Mouse (Mus musculus) erythroblast, adult 5-6 weeks (primary cell): Measurements from ENCODE around the gene Spata13. TPM values are rescaled to one million over a fixed set of nuclear protein-coding genes. Genes with fewer than 3 reads are reported as not detected.

ENCODE experiments used
- ATAC-seq: replicated peaks from 2 replicates; pipeline ENCODE4 v1.8.0; 2016; ENCODE audit warnings: moderate number of reproducible peaks, mild to moderate bottlenecking, moderate TSS enrichment, inconsistent platforms; ENCODE audit not compliant: poor library complexity, low FRiP score, severe bottlenecking
- total RNA-seq, 2 experiments: library from RNA; stranded (forward) in 1 of 2; stranded (reverse) in 1 of 2; fragments of 150-400 nt in 1 of 2; fragments of 200-764, 138-1000 nt in 1 of 2; gene quantifications; 2 replicates each; pipeline versions ENCODE4 v1.2.3 to v1.2.4; 2015 to 2017; ENCODE audit warnings: low replicate concordance in 2 of 2

Spata13 gene
- total RNA-seq, 2 experiments from 2014 or later: 7.1 to 55.5 TPM

DNA sequence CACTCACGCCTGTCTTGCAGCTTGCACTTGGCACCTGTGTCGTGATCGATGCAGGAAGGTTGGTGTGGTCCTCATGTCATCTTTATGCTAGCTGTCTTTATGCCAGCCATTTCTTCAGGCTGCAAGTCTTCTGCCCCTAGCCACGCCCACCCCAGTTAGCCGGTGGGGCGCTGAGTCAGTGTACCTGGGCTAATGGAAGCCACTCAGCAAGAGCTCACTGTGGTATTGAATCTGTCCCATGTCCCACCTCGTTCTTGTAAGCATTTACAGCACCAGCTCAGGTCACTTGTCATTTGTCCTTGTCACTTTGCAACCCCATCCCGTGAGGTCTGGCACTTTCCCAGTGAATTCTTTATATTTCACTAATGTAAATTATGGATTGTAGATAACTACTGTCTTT is 107.2 kb downstream of the Spata13 start:
- no peak for ATAC-seq

DNA sequence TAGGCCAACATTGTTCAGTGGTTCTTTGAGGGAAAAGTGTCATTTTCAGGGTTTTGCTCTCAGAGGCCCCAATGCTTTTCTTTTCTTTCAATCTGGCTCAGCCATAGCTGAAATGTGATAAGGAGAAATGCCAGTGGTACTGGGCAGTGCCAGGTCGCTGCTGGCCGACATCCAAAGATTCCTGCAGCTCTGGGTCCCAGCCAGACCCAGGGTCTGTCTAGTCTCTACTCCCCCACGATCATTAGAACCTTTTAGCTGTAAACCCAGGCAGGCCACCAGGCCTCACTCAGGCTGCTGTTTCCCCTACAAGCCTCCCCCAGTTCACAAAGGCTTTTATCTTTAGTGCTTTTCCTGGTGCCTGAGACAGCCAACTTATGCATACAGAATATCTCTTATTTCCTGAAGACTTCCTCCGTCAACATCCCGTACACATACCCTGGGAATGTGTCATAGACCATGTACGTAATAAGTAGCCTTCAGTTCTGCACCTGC is 107.7 kb downstream of the Spata13 start:
- no peak for ATAC-seq

DNA sequence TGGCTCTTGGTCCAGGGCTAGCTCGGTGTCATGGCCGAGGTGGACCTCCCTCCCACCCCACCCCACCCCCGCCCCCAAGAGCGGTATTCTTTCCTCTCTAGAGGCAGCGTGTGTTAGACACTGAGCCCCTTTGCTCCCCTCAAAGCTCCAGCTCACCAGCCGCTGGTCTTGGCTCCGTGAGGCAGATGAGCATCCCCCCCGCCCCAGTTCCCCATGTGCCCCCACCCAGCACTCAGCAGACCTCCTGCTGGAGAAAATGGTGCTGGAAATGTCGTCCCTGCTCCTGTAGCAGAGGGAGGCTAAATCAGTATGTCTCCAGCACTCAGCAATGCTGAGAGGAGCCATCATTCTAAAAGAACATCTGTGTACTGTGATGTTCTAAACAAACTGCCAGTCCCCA is 109.9 kb downstream of the Spata13 start:
- no peak for ATAC-seq

DNA sequence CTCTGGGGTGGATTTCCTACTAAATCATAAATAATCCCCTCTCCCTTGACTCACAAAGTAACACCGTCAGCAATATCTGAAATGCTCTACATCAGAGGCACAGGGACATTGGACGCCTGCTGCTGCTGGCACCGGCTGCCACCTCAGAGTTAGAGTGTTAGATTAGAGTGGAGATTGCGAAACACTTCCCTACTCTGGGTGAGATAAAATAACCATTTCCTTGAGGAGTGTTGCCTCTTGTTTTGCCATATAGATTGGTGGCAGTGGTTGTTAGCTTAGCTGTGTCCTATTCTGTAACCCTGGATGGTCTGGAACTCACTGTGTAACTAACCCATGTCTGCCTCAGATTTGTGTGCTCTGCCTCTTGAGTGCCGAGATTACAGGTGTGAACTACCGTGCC is 111.4 kb downstream of the Spata13 start:
- no peak for ATAC-seq

DNA sequence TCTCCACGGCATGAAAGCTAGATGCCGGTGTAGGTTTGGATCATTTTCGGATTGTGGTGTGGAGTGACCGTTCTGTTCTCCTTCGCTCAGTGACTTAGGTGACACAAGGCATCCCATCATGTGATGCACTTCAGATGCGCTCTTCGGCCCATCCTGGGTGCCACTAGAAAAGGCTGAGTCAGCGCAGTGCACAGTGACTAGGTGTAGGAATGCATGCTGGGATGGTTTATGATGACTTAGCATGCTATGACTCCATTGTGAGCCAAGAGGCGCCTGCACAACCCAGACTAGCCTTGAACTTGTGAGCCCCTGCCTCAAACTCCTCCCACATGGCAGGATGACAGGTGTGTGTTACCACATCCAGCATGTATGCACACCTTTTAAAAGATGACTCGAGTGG is 112.3 kb downstream of the Spata13 start:
- ATAC-seq: no peak

DNA sequence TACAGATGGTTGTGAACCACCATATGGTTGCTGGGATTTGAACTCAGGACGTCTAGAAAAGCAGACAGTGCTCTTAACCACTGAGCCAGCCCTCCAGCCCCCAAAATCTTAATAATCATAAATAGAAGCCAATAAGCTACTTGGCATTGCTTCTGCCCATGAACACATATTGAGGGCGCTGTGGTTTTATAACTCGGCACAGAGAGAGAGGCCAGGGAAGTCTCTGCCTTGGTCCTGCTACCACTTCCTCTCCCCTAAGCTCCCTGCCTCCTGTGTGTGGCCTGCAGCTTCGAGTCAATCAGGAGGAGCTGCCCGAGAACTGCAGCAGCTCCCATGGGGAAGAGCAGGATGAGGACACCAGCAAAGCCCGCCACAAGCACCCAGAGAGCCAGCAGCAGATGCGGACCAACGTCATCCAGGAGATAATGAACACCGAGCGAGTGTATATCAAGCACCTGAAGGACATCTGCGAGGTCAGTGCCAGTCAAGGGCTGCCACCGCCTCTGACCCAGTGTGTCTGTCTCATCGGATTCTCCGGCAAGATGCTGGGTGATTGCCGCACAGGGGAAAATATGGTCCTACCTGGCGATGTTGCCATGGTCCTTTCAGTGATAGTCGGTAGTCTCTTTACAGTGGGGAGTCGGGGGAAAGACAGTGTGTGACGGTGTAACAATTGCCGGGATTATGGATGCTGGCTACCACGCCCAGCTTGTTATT is 113.5 kb downstream of the Spata13 start:
- no peak for ATAC-seq

DNA sequence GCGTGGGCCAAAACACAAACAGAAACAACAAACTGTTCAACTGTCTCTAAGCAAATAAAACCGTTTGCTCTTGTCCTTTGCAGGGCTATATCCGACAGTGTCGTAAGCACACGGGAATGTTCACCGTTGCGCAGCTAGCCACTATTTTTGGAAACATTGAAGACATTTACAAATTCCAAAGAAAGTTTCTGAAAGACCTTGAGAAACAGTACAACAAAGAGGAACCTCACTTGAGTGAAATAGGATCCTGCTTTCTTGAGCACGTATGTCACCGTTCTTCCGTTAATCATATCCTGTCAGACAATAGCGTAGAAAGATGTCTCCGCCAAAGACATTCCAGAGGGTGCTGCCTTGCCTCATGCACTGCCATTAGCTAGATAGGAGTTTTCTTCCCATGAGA is 116.1 kb downstream of the Spata13 start:
- no peak for ATAC-seq

DNA sequence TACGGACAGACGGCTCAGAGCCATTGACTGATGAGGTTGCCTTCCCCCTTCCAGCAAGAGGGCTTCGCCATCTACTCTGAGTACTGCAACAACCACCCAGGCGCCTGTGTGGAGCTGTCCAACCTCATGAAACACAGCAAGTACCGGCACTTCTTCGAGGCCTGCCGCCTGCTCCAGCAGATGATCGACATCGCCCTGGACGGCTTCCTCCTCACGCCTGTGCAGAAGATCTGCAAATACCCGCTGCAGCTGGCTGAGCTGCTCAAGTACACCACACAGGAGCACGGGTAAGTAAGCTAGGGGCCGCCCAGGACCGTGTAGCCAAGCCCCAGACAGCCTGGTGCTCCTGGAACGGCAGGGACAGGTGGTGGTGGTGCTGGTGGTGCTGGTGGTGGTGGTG is 117.8 kb downstream of the Spata13 start:
- no peak for ATAC-seq

DNA sequence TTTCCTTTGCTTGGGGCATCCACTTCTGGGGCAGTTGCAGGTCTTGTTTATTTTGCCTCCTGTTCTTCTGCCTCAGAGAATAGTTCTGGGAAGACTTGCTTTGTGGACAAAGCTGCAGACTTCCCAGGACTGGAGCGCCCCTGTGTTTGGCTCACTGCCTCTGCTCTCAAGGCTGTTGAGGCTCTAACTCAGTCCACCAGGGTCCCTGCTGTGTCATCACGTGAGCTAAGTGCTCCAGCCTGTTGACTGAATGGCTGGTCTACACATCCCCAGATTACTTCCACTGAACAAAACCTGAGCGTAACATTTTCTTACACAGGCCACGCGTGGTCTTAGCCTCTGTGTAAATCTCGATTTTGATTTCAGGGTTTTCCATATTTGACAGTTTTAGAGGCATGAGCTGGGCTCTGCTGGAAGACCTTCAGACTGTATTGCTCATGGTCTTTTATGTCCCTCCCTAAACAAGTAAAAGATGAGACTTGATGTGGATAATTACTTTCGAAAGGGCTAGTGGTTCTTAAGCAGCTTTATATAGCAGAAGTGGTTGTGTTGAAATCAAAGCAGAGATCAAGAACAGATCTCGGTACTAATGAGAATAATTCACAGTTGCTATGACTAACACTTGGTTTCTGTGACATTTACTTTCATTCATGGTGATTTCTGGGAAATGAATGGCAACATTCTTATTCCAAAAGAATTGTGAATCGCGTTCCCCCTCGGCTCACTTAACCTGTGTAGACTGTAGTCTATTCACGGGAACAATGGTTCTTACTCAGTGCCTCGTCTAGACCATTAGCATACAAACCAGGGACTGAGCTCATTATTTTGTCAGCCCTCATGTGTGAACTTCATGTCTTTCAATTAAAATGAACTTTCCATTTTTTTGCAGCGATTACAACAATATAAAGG is 119.3 kb downstream of the Spata13 start:
- no peak for ATAC-seq

DNA sequence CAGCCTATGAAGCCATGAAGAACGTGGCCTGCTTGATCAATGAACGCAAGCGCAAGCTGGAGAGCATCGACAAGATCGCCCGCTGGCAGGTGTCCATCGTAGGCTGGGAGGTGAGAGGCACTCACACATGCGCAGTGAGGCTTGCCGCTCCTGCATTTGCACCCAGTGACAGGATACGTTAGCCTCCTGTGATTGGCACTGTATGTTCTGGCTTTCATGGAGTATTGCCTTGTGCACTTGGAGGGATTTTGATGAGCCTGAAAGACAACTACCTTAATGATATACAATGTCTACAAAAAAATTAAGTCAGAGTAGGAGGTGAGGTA is 120.0 kb downstream of the Spata13 start:
- ATAC-seq: no peak

DNA sequence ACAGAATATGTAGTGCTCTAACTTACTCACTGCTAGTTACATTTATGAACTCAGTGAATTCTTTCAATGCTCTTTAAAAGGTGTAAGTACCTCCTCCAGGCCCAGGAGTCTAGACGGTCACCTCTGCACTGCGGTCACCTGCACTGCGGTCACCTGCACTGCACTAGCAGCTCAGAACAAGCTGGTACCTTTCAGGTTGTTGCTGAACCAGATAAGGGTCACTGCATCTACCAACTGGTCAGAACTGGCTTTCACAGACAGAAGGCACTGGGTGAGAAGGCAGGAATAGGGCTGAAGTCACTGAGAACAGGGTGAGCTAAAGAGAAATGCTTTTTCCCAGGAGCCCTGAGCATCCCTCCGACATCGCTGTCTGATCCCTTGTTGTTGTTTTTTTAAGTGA is 120.9 kb downstream of the Spata13 start:
- ATAC-seq: no peak

DNA sequence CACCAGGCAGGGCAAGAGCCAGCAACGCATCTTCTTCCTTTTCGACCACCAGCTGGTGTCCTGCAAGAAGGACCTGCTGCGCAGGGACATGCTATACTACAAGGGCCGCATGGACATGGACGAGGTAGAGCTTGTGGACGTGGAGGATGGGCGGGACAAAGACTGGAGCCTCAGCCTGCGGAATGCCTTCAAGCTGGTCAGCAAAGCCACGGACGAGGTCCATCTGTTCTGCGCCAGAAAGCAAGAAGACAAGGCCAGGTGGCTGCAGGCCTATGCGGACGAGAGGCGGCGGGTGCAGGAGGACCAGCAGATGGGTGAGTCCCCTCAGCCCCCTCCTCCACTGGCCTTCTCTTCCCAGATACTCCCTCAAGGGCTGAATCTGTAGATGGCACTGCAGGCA is 122.5 kb downstream of the Spata13 start:
- ATAC-seq: no peak

DNA sequence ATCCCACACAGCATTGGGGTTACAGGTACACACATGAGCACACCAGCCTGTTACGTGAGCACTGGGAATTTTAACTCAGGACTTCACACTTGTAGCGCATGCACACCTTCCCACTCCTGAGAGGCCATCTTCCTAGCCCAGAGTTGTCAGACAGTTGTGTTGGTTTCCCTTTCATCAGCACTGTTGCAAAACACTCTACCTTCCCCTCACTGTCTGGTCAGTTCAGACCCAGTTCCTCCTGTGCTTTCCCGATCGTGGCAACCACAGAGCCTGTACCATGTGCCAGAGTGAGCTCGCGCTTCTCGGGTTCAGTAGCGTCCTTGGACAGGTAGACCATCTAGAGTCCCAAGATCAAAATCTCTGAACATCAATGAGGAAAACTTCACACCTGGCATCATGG is 123.5 kb downstream of the Spata13 start:
- no peak for ATAC-seq

DNA sequence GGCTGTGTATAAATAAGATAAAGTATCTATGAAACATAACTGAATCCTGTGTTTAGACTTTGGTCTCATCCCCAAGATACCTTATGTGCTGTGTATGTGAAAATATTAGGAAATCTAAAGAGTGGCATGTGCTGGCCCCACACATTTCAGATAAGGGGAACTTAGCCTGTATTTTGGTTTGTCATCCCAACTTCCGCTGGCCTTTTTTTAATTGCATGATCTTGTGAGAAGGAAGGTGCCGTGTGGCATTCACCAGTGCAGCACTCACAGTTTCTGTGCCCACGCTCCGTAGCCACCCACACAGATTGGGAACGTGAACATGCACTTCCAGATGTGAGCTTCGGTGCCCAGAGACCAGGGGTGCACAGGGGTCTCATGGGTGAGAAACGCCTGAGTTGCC is 123.9 kb downstream of the Spata13 start:
- ATAC-seq: no peak

DNA sequence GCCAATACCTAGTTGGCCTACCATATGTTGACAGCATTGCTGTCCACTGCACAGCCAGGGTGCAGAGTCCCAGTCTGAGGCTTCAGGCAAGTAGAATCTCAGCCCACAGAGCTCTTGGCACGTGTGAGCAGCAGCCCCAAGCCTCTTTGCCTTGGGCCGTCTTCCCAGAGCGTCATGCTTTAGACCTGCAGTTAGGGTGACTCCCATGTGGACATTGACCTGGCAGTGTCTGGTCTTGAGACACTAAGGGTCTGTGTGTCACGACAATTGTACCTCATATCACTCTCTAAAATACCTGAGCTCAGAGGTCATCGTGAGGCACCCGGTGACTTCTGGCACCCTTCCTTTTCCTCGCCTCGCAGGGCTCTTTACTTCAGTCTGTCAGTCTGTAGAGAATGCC is 125.3 kb downstream of the Spata13 start:
- no peak for ATAC-seq

DNA sequence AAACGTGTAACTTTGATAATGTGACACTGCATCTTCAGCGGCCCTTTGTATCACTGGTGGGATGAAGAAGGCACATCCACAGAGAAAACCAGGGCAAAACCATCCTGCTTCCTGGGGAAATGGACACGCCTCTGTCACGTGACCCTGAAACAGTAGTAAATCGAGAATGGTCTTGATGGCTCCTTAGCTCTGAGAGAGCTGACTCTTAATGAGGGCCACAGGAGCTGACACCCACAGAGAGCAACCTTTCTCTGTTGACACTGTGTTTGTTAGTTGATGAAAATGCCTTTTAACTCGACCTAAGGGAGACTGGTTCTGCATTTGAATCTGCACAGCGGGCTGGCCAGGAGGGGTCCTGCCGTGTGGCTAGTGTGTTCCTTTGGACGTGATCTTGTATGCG is 128.0 kb downstream of the Spata13 start:
- ATAC-seq: no peak

DNA sequence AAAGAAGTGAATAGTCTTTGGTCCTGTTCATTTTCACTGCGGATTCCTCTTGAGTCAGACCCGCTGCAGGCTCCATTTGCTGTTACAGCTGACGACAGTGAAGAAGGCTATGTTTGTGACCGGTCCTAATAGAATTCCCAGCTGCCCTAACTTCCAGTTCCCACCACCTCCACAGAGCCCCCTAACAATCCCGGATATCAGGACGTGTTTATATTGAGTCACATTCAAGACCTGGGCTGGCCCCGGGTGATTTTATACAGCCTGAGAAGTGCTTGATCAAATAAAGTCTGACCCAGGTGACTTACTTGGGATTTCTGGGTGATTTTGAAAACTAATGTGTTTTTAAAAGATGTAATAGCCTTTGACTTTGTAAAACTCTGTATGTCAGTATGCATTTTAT is 129.0 kb downstream of the Spata13 start:
- no peak for ATAC-seq

DNA sequence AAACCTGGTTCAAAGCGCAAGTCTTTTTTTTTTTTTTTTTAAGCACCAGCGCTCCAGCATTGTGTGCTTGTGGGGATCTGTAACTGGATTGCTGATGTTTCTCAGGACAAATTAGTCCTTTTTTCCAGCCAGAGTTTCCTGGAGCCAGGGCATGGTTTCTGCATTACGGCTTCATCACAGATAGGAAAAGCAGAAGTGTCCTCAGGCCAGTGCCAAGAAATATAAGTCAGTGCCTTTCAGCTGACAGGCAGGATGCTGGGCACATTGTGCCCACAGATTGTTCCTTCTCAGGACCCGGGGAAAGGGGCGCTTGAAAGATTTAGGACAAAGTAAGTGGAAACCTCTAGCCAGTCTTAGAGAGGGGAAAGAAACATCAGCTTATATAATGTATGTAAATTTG is 129.9 kb downstream of the Spata13 start:
- ATAC-seq: no peak

DNA sequence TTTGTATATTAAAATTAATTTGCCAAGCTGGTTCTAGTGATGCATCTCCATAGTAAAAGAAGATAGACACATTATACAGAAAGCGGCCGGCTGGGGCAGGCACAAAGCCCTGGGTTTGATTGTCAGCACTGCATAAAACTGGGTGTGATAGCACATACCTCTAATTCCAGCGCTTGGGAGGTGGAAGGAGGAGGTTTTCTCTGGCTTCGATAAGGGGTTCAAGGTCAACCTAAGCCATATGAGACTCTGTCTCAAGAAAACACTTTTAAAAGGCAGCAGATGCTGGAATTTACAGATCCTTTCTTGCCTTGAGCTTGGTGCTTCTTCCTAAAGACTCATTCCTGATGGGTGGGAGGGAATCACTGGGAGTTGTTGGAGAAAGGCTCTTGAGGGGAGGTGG is 130.7 kb downstream of the Spata13 start:
- ATAC-seq: no peak

DNA sequence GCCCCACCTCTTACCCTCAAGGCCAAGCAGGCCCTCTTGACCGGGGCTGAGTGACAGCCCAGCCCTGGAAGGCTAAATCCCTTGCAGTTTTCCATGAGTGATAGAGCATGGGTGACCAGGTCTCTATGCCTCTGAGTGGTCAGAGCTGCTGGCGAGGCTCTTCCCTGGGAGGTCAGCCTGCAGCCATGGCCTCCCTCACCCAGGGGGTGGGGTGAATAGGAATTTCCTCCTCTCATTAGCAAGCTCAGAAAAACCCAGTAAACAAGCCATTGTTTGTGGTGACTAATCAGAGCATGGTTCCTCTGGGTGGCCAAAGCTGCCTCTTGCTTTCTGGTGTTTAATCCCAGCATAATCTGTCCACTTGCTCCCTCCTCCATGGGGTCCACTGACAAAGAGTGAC is 131.2 kb downstream of the Spata13 start:
- ATAC-seq: no peak

DNA sequence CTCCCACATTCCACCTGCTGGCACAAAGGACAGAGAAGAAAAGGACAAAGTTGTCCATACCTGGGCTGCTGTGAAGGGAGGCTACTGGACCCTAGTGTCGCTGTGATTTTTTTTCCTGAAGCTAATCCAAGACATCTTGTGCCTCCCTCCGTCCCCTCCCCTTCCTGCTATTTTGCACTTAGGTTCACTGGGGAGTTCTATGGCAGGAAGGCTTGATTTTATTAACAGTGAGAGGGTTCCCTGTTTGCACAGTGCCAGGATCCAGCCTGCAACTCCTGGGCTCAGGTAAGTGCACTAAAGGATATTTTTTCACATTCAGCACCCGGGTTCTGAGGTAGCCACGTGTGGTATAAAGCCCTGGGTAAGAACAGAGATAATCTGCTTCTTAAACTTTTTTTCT is 134.1 kb downstream of the Spata13 start, which contains the start of gene C1qtnf9:
TSS of gene C1qtnf9 (plus strand) at position 251 of the 400 bp plus-strand sequence.
- no peak for ATAC-seq
